Comparison of ENCODE assay signal across 8 mouse cellular contexts in the genomic region with DNA sequence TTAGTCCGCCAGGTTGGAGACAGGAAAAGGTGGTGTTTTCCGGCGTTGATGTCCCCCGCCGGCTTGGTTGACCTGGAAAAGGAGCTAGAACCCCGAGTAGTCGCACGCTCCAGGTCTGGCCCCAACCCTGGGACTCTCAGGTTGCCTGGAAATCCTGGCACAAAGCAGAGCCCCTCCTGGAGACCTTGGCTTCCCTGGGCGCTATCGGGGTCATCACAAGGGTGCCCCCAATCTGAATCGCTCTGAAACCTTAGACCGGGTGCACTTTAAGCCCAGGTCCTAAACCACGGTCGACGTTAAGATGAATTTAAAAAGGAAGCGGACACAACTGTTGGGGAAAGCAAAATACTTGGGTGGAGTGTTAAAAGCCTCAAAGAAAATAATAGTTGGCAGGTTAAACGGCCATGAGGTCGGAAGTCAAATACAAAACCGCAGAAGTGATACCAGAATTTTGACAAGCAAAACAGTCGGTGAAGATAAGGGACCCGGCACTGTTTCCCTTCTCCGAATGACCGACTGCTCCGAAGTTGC. TPM values are rescaled to one million over a fixed set of nuclear protein-coding genes. Genes with fewer than 3 reads are reported as not detected.
DNase-seq lines count a peak whose midpoint lies in the region; ATAC-seq and TF ChIP-seq lines count a peak whose summit lies in the region.

No protein-coding gene starts in this region.

- H3K4me3 ChIP-seq in kidney, adult 2 months (ENCODE audit: insufficient read depth, low read depth, low read length) = peak overlapping the region; percentile 77
- peak overlapping the region; percentile 75 for H3K4me3 ChIP-seq in bone marrow macrophage, adult 2 months (ENCODE audit: insufficient read depth, low read length)
- H3K4me3 ChIP-seq in heart, embryonic 12.5 days = peak overlapping the region; percentile 77
- peak overlapping the region; percentile 74 for H3K4me3 ChIP-seq in limb, embryonic 10.5 days

- H3K4me1 ChIP-seq in kidney, adult 2 months (ENCODE audit: control insufficient read depth, insufficient read depth, low read length) = no peaks in the 10 kb centered on the region
- peaks cover 22% of the 10 kb centered on the region for H3K4me1 ChIP-seq in bone marrow macrophage, adult 2 months (ENCODE audit: control insufficient read depth, insufficient read depth, low read length)
- H3K4me1 ChIP-seq in heart, embryonic 12.5 days (replicated peaks) = peaks cover 23% of the 10 kb centered on the region
- peaks cover 47% of the 10 kb centered on the region for H3K4me1 ChIP-seq in limb, embryonic 10.5 days

- no peak for ATAC-seq in heart, embryonic 12.5 days (ENCODE audit: insufficient number of reproducible peaks, low FRiP score)
- 0 out of 2 replicates have a peak, but pooled peaks have one; percentile 8 for ATAC-seq in monocyte, adult 5-6 weeks (replicated peaks; ENCODE audit: insufficient number of reproducible peaks, low FRiP score, low TSS enrichment, poor library complexity, severe bottlenecking)

- WGBS in kidney, adult 2 months = 14% methylated on average over 24 of the region's 24 CpGs
- 3% methylated on average over 24 of the region's 24 CpGs for WGBS in heart, embryonic 12.5 days
- WGBS in limb, embryonic 10.5 days = 7% methylated on average over 24 of the region's 24 CpGs

- no peaks in the 10 kb centered on the region for H3K9me3 ChIP-seq in heart, embryonic 12.5 days (replicated peaks)
- no peaks in the 10 kb centered on the region for H3K9me3 ChIP-seq in limb, embryonic 10.5 days (replicated peaks)

- no peak for TF ChIP-seq POLR2A in kidney, adult 2 months (IDR thresholded peaks at IDR 0.05; ENCODE audit: low read depth, low read length)
- no peak for TF ChIP-seq POLR2A in bone marrow macrophage, adult 2 months (IDR thresholded peaks at IDR 0.05; ENCODE audit: borderline replicate concordance, low read depth, low read length)

- no peaks in the 10 kb centered on the region for H3K36me3 ChIP-seq in kidney, adult 2 months (ENCODE audit: control insufficient read depth, insufficient read depth, low read length)
- H3K36me3 ChIP-seq in heart, embryonic 12.5 days = no peaks in the 10 kb centered on the region
- no peaks in the 10 kb centered on the region for H3K36me3 ChIP-seq in limb, embryonic 10.5 days

- peak; percentile 71 for DNase-seq in kidney, adult 2 months
- DNase-seq in kidney, adult 11 months = no peak
- DNase-seq in limb, embryonic 10.5 days (ENCODE audit: low spot score) = peak; percentile 58
- DNase-seq in left cerebral cortex, adult 8-10 months (ENCODE audit: low spot score in 2 of 2) = no peak
- no peak for DNase-seq in layer of hippocampus, adult 9-11 months

- H3K27me3 ChIP-seq in kidney, adult 2 months (replicated peaks; ENCODE audit: control insufficient read depth, insufficient read depth, low read length) = no peaks in the 10 kb centered on the region
- no peaks in the 10 kb centered on the region for H3K27me3 ChIP-seq in heart, embryonic 12.5 days (replicated peaks)
- H3K27me3 ChIP-seq in limb, embryonic 10.5 days (ENCODE audit: low read depth, poor library complexity, severe bottlenecking) = peaks cover 38% of the 10 kb centered on the region

- H3K4me2 ChIP-seq in heart, embryonic 12.5 days = peak overlapping the region; percentile 99

- TF ChIP-seq CTCF in kidney, adult 2 months (conservative IDR thresholded peaks at IDR 0.05; ENCODE audit: insufficient read depth, insufficient read length, low read depth, low read length) = no peak
- no peak for TF ChIP-seq CTCF in bone marrow macrophage, adult 2 months (IDR thresholded peaks at IDR 0.05; ENCODE audit: low read depth, low read length)

- H3K9ac ChIP-seq in heart, embryonic 12.5 days = peak overlapping the region; percentile 90

- H3K27ac ChIP-seq in kidney, adult 2 months (ENCODE audit: insufficient read depth, low read depth, low read length) = peak overlapping the region; percentile 26; the same call in 1 of the 2 replicates
- no peak overlapping the region for H3K27ac ChIP-seq in bone marrow macrophage, adult 2 months (ENCODE audit: insufficient read depth, low read depth, low read length)
- 0 out of 2 replicates have a peak overlapping the region, but pooled peaks have one; percentile 14 for H3K27ac ChIP-seq in heart, embryonic 12.5 days (ENCODE audit: poor library complexity, severe bottlenecking)
- H3K27ac ChIP-seq in limb, embryonic 10.5 days = peak overlapping the region; percentile 88; the same call in 1 of the 2 replicates

RNA-seq across cellular contexts. Expression of gene Cdc42ep3, which starts 1.2 kb away (rescaled TPM):
- polyA plus RNA-seq in kidney, adult 2 months (2012; rRNA removed) = 12.0 and 14.2 TPM in 2 replicates
- polyA plus RNA-seq in bone marrow macrophage, adult 2 months (2012; ENCODE audit: insufficient read depth, insufficient read length, missing spikeins) = 28.2 and 36.1 TPM in 2 replicates
- polyA plus RNA-seq in heart, embryonic 12.5 days (2016; fragmentation: Nextera tagmentation; extraction: Ambion mirVana) = 41.3 and 42.8 TPM in 2 replicates
- polyA plus RNA-seq in limb, embryonic 10.5 days (2016; fragmentation: Nextera tagmentation; extraction: Ambion mirVana) = 21.8 and 30.3 TPM in 2 replicates
- 92.2 to 123 TPM (median 110 TPM) in 3 replicates for total RNA-seq in monocyte, adult 5-6 weeks (2017)
- total RNA-seq in left cerebral cortex, adult 8-10 months (2022) = 10 to 100 TPM; 14.3 to 21.6 (median 19.5) TPM

Comparison
In these comparisons a context has a peak if more than half of its experiments do, and no peak if none do; other contexts are left out.
1. DNase-seq: peak in kidney, adult 2 months (single experiment) and limb, embryonic 10.5 days (single experiment); none in kidney, adult 11 months (single experiment), left cerebral cortex, adult 8-10 months (0 of 2) and layer of hippocampus, adult 9-11 months (single experiment).
2. Peak in every context shown above with its lines, with median percentiles within 50 percentile points of each other: H3K4me3 ChIP-seq.